Comparison of ENCODE assay signal across 12 mouse cellular contexts in genomic region chr15:92994191-92994671, GRCm38 (mm10).
DNase-seq lines count a peak whose midpoint lies in the region; ATAC-seq and TF ChIP-seq lines count a peak whose summit lies in the region.
"Had no signal": no experiment of that assay in that cellular context is flagged by ENCODE, and none has a peak within 500 bp of the region (broad histone marks: within the 10 kb centered on the region; RNA-seq: fewer than 3 reads in every experiment).

No protein-coding gene starts in this region.

- no peaks in the 10 kb centered on the region for H3K4me1 ChIP-seq in kidney, embryonic 14.5 days (ENCODE audit: control insufficient read depth, insufficient read depth, low read length)
- 0 out of 2 replicates have a peak, but pooled peaks cover 6% of the 10 kb centered on the region for H3K4me1 ChIP-seq in neural tube, embryonic 12.5 days

- no peak for DNase-seq in kidney, adult 11 months
- no peak for DNase-seq in neural tube, embryonic 10.5 days (ENCODE audit: extremely low spot score, low spot score)
- peak; percentile 36 to 37 for DNase-seq in kidney, postnatal 4 days
- no peak for DNase-seq in gastrocnemius, adult 2 months
- DNase-seq in thymus, postnatal 10 days (ENCODE audit: low spot score in 2 of 2), result no peak
- DNase-seq: gastrocnemius, postnatal 36 days; heart, postnatal 14 days; thymus, postnatal 25 days had no signal

- H3K36me3 ChIP-seq in kidney, embryonic 14.5 days (ENCODE audit: control insufficient read depth, insufficient read depth, low read length), result no peaks in the 10 kb centered on the region
- no peaks in the 10 kb centered on the region for H3K36me3 ChIP-seq in neural tube, embryonic 12.5 days

- ATAC-seq in kidney, embryonic 14.5 days (ENCODE audit: low FRiP score, low TSS enrichment), result peak; percentile 81
- ATAC-seq in neural tube, embryonic 12.5 days (ENCODE audit: low FRiP score, low read depth), result peak; percentile 61; the same call in 1 of the 2 replicates
- ATAC-seq: activated CD4-positive, CD25-positive, alpha-beta regulatory T cell, adult 4 months had no signal

- 38% methylated on average over 11 of the region's 11 CpGs for WGBS in kidney, embryonic 14.5 days
- WGBS in neural tube, embryonic 12.5 days, result 53% methylated on average over 11 of the region's 11 CpGs

- TF ChIP-seq CTCF in gastrocnemius, adult 2 months (IDR thresholded peaks at IDR 0.05), result no peak

- no peak overlapping the region for H3K9ac ChIP-seq in kidney, embryonic 14.5 days (ENCODE audit: low read depth, low read length)
- no peak overlapping the region for H3K9ac ChIP-seq in neural tube, embryonic 12.5 days

- intact Hi-C loops in gastrocnemius, adult 2 months (cut with DNase I), result no loop called here

- H3K27ac ChIP-seq in kidney, embryonic 14.5 days (ENCODE audit: low read depth, low read length), result no peak overlapping the region
- H3K27ac ChIP-seq in neural tube, embryonic 12.5 days, result no peak overlapping the region
- H3K27ac ChIP-seq in gastrocnemius, adult 2 months, result no peak overlapping the region
- H3K27ac ChIP-seq: macrophage had no signal

- no peaks in the 10 kb centered on the region for H3K27me3 ChIP-seq in kidney, embryonic 14.5 days (ENCODE audit: control insufficient read depth, insufficient read depth, low read length)
- no peaks in the 10 kb centered on the region for H3K27me3 ChIP-seq in neural tube, embryonic 12.5 days (replicated peaks)

- H3K4me2 ChIP-seq in kidney, embryonic 14.5 days (replicated peaks; ENCODE audit: low read depth, low read length), result no peak overlapping the region
- no peak overlapping the region for H3K4me2 ChIP-seq in neural tube, embryonic 12.5 days (replicated peaks)

- H3K4me3 ChIP-seq in kidney, embryonic 14.5 days (ENCODE audit: low read length), result no peak overlapping the region
- no peak overlapping the region for H3K4me3 ChIP-seq in neural tube, embryonic 12.5 days
- no peak overlapping the region for H3K4me3 ChIP-seq in gastrocnemius, adult 2 months

- no peaks in the 10 kb centered on the region for H3K9me3 ChIP-seq in kidney, embryonic 14.5 days (ENCODE audit: control insufficient read depth, low read length)
- no peaks in the 10 kb centered on the region for H3K9me3 ChIP-seq in neural tube, embryonic 12.5 days

Comparison
In these comparisons a context has a peak if more than half of its experiments do, and no peak if none do; other contexts are left out.
1. DNase-seq: peak in kidney, postnatal 4 days (2 of 2); none in kidney, adult 11 months (single experiment), neural tube, embryonic 10.5 days (single experiment), gastrocnemius, adult 2 months (single experiment) and thymus, postnatal 10 days (0 of 2).